Mouse (Mus musculus) ovary, adult 10 weeks (tissue): Measurements from ENCODE around the gene Bbx. TPM values are rescaled to one million over a fixed set of nuclear protein-coding genes. Genes with fewer than 3 reads are reported as not detected.

Experiments
- polyA plus RNA-seq: library from polyadenylated mRNA; stranded (reverse); fragments of 350-450 nt; fragmentation: Illumina TruSeq; extraction: RNeasy Lipid Tissue Mini Kit (QIAGEN cat#74804); gene quantifications from one replicate; pipeline ENCODE4 v1.2.3, GENCODE M21; 2014

The Bbx gene
- 62.4 TPM for polyA plus RNA-seq

GRCm38 (mm10) chr16:50432062-50432878 is at the start of gene Bbx:
Bbx (minus strand) TSS chr16:50432390.

Other genes with a start within 250 kb of the Bbx start
- not detected for gene Ccdc54, start 158.8 kb upstream of the Bbx start, polyA plus RNA-seq